Mouse (Mus musculus): Measurements from ENCODE around the gene Slc7a8. TPM values are rescaled to one million over a fixed set of nuclear protein-coding genes. Genes with fewer than 3 reads are reported as not detected.

The Slc7a8 gene
- total RNA-seq (2021): 1 to 10 TPM; 6.5 to 8.8 TPM
- long read RNA-seq, experiment 1, full-length matches to known transcripts: 3 of 8 reads
- long read RNA-seq, experiment 1, partial matches to known transcripts: 3 of 8 reads
- long read RNA-seq, experiment 1, other reads (novel, unspliced or antisense): 2 of 8 reads
- long read RNA-seq, experiment 2, full-length matches to known transcripts: 8 of 11 reads
- long read RNA-seq, experiment 2, partial matches to known transcripts: 1 of 11 reads
- long read RNA-seq, experiment 2, other reads (novel, unspliced or antisense): 2 of 11 reads

DNA sequence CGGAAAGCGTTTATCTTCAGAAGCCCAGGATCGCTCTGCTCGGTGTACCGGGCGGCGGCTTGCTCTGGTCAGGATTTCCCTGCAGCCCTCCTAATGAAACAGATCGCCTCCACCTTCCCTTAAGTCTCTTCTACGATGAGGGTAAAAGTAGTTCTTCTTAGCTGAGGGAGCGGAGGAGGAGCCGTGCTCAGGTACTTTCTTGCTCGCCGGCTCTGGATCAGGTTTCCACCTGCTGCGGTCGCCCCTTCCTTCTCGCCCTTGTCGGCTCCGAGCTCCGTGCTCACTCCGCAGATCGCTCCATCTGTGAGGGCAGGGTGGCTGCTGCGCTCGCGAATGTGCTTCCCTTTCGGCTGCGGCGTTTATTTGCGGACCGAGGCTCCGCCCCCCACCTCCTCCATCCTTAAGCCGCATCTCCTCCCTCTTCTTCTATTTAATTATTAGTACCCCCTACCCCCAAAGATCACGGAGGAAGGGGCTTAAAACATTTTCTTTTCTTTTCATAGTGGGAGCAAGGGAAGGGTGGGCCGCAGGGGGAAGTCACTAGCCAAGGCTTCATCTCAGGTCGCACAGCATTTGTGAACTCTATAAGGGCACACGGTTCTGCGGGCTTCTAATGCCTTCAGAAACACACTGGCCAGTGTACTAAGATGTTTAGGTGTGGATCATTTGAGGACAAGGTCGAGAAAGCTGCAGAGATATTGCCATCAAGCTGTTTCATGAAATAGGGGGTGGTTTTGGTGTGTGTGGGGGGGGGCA lies at the start of gene Slc7a8:
Gene Slc7a8 (minus strand): TSS at position 337 of the 756 bp plus-strand sequence.
- DNase-seq (ENCODE audit: low spot score in 2 of 2): peak; percentile 22 to 36

DNA sequence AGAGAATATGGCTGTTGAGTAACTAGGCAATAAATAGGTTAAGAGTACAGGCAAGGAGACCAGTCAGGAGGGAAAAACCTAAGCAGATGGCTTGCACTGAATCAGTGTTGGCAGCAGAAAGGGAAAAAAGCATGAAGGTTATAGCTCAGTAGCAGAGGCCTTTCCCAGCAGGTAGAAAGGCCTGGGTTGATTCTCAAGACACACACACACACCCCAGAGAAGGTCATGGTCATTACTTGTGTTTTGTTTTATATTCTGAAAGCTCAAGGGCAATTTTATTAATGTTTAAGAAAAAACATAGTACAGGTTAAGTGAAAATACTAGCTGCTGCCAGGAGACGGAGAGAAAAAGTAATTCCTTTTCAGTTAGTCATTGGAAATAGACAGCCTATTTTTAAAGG lies 42.0 kb upstream of the Slc7a8 start:
- DNase-seq (ENCODE audit: low spot score in 2 of 2): no peak

DNA sequence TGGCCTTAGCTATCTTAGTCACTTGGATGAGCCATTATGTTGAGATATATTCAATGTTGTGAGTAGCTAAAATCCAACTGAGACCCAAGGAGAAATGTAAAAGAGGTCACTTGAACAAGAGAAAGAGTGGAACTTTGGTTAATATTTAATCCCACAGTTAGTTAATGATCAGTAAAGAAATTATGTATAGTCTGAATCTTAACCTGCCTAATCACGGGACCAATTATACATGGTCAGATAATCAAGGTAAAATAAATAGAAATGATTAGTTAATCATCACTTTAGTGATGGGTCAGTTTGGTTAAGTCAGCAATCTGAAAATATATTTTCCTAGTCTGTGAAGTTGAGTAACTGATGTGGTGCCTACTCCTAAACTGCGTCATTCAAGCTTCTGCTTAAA lies 40.6 kb upstream of the Slc7a8 start:
- no peak for DNase-seq (ENCODE audit: low spot score in 2 of 2)

DNA sequence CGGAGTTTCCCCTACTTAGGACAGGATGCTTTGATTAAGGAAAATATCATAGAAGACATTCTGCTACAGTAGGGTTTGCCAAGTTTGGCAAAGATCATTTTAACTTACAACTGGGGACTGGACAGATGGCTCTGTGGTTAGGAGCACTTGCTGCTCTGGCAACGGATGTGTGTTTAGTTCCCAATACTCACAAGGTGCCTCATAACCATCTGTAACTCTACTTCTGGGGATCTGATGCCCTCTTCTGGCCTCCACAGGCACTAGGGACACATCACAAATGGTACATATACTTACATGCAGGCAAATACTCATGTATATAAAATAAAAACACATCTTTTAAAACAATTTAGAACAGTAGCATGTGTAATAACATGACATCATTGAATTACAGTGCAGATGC lies 36.0 kb upstream of the Slc7a8 start:
- no peak for DNase-seq (ENCODE audit: low spot score in 2 of 2)

DNA sequence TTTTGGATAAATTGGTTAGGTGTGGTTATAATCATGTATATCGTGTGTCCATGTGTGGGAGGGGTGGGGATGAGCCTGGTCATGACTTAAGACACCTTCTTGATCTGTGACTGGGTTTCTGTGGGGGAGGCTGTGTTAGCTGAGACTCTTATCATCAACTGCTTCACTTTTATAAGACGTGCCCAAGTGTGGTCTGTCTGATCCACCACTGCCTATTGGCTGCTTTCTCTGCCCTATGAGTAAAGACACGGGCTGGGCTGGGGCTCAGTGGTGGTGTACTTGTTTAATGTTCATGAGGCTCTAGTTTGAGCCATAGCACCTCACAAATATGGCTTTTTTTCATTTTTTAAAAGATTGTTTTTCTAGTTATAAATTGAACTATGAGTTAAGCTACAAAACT lies 34.0 kb upstream of the Slc7a8 start:
- no peak for DNase-seq (ENCODE audit: low spot score in 2 of 2)

DNA sequence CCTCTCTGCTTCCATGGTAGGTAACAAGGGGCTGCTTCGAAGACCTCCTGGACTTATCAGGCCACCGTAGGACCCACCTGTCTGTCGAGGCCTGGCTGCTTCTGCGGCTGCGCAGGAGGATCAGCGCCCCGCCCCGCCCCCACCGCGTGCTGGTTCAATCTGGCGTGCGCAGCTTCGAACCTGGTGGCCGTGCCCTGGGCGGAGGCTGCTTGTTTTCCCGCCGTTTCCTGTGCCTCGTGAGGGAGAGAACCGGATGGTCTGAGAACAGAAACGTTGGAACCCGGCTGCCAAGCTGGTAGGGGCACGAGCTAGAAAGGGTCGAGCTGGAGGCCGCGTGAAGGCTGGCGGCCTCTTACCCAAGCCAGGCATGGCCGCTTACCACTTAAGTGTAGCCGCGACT lies 32.2 kb upstream of the Slc7a8 start, which contains the start of gene Rnf212b:
Gene Rnf212b (plus strand): TSS at position 151 of the 400 bp plus-strand sequence.
- no peak for DNase-seq (ENCODE audit: low spot score in 2 of 2)

DNA sequence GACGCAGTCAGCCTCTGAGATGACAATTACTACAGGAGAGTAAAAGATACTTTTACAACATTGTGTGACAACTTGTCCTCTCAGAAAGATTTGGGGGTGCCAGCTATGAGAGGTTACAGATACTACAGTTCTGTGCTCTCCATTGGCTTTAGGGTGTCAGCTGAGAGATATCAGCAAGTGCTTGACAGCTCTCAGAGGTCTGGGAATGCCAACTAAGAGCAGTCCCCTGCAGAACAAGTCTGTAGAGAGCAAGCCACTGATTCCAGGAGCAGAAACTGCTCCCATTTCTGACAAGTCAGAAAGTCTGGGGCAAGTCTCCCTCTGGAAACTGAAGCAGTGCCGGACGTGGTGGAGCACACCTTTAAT lies 27.9 kb upstream of the Slc7a8 start:
- no peak for DNase-seq (ENCODE audit: low spot score in 2 of 2)

DNA sequence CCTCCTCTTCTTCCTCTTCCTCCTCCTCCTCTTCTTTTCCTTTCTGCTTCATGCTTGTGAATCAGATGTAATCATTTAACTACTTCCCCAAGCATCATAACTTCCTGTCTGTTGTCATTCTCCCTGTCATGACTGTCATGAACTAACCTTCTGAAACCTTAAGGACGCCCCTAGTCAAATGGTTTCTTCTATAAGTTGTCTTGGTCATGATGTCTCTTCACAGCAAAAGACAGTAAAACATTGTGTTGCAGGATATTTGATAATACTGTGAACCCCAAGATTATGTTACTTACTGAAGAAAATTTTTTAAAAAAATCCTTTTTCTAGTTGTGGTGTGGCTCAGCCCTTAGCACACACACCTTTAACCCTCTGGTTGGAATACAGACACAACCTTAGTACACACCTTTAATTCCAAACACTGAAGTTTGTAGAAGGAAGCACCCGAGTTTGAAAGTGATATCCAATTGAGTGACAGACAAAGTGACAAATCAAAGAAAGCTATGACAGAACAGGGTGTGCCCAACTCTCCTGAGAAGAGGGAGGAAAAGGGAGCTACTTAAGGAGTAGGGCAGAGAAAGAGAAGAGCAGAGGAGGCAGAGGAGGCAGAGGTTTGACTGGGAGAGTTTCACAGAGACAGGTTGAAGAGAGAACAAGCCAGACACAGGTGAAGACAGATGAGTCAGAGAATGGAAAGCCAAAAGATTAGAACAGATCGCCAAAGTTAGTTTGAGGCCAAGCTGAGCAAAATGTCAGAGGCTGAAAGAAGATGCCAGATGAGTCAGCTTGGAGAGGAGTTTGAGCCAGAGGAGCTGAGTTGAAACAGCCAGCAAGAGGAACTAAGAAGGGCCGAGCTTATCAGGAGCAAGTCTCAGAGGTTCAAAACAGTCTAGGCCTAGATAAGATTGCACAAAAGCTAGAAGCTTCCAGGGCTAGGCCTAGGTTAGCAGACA lies 27.2 kb upstream of the Slc7a8 start:
- no peak for DNase-seq (ENCODE audit: low spot score in 2 of 2)

DNA sequence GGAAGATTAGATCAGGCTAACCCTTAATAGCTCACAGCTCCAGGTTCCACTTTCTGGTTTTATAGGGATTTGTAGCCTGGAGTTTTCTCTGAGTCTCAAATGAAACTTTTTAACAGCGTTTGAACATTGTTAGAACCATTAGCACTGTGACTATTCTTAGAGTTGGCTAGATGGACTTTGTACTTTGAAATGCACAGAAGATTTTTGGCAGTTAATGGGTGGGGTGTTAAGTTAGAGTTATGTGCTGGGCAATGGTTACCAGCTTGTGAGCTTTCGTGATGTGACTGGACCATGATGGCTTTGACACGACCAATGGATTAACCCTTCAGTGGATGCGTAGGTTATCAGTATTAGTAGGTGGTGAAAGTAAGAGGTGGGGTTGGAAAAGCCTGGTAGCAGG lies 24.4 kb upstream of the Slc7a8 start:
- DNase-seq (ENCODE audit: low spot score in 2 of 2): no peak

DNA sequence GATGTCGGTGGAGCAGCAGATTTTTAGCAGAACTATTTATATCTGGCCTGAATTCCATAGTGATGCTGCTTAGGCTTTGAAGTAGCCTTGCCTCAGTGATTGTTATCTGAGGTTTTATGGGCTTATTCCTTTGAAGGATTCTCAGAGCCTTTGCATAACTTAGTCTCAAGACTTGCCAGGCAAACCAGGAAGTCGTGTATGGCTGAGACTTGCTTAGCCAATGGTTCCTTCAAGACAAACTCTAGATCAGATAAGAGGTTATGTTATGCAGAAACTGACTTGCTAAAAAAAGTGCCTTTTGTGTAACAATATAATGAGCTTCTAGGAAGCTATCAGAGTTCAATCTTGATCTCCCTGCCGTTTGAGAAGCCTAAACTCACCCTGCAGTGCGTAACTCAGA lies 20.7 kb upstream of the Slc7a8 start:
- no peak for DNase-seq (ENCODE audit: low spot score in 2 of 2)

DNA sequence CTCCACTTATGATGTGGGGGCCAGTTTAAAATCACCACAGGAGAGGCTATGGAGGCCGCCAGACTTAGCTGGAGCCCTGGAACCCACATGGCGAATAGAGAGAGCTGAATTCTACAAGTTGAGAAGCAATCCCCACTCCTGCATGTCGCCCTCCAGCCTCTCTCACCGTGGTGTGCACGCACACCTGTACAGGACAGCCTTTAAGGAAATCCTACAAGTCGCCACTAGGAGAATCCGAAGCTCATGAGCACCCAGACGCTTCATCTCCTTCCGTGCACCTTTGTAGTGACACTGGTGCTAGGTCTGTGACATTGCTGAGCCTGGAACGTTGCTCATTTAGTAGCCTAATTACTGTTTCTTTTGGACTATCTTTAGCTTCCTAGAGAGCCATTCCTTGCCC lies 17.9 kb upstream of the Slc7a8 start:
- DNase-seq (ENCODE audit: low spot score in 2 of 2): no peak

DNA sequence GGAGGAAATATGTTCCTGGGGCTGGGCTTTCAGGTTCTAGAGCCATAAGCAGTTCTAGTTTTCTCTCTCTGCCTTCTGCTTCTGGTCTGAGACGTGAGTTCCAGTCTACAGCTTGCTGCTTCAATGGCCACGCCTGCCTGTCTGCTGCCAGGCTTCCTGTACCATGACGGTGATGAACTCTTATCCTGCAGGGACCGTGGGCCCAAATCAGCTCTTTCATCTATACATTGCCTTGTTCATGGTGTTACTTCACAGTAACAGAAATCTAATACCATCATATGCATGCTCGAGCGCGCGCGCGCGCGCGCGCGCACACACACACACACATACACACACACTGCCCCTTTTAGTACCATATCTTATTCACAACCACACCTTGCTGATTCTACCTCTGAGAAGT lies 15.0 kb upstream of the Slc7a8 start:
- no peak for DNase-seq (ENCODE audit: low spot score in 2 of 2)

DNA sequence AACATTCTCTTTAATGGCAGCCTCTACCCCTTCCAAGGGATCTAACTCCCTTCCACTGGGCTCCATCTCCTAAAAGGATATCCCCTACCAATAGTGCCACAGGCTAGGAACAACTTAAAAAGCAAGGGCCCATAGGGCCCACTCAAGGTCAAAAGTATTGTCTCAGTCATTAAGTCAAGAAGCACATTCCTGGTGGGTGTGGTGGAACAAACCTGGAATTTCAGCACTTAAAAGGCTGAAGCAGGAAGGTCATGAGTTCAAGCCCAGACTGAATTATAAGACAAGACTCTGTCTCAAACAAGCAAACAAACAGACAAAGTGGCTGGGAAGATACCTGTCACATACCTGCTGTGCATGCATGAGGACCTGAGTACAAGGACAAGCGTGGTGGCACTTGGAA lies 14.2 kb upstream of the Slc7a8 start:
- no peak for DNase-seq (ENCODE audit: low spot score in 2 of 2)

DNA sequence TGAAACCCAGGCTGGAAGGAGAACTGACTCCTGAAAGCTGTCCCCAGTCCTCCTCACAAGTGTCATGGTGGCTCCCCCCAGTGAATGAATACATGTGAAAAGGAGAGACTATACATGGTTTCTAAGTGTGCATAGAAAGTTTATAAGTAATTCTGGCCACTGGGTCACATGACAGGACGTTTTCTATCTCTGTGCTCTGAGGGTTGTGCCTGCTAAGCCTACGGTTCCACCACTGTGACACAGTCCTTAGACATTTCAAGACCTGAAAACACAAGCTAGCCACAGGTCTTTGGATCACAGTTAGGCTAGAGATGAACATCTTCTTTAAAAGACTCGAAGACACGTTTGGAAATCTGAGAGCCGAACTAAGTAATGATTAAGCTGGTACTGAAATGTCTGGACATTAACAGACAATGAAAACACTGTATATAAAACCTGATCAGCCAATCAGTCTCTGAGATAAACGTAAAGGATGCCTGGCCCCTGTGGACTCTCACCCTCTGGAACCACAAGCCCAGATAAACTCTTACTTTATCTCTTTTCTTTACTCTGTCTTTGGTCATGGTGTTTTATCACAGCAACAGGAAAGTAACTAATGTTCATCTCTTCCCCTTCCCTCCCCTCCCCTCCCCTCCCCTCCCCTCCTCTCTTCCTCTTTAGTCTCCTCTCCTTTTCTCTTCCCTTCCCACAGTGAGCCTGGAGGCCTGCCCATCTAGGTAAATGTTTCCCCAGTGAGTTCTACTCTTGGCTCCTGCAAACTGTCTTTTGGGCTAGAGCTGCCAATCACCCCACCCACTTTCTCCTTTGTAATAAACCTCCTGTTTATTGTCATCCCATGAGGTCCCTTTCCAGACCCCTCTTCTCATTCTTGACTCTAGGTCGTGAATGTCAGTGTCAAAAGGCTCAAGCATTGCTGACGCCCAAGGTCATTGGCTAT lies 12.4 kb upstream of the Slc7a8 start:
- no peak for DNase-seq (ENCODE audit: low spot score in 2 of 2)

DNA sequence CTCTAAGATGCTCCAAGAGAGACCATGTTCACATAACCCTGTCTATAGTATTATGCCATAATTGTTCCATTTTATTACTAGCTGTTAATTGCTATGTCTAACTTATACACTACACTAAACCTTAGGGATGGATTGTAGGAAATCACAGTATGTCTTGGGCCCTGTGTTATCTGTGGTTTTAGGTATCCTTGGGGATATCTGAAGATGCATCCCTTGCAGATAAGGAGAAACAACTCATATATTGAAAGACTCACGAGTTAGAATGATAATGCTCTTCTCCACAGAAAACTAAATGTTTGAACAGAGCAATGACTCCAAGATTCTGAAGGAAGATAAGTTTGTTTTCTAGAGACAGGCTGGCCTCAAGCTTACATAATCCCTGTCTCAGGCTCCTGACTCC lies 11.6 kb upstream of the Slc7a8 start:
- DNase-seq (ENCODE audit: low spot score in 2 of 2): no peak

DNA sequence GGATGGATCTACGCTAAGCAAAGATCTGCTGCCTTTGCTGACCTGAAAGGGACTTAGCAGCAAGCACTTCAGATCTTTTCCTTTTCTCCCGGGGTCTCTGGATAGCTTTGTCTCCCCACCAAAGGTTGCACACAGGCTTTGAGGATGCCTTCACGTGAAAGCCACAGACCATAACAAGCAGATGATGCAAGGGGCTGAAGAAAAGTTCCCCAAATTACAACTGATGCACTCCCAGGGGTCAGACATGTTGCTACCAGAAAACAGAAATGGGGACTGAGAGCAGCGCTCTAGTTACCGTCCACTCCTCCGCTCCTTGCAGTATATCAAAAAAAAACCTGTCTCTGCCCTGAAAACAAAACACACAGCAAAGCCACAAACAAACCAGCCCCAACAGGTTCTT lies 10.4 kb upstream of the Slc7a8 start:
- DNase-seq (ENCODE audit: low spot score in 2 of 2): no peak

DNA sequence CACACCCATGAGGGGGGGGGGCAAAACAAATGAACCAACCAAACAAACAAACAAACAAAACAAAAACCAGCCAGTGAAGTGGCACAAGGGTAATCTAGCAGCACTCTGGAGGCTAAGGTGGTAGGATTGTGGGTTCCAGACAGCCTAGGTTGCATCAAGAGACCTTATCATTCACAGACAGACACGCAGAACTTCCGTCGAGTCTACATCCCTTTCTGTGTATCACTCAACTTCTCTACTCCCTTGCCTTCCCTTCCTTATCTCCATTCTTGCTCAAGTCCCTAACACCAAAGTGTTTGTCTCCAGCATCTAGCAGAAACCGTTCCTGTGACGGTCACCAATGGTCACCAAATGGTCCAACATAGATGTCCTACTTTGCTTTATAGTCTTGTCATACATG lies 6.5 kb upstream of the Slc7a8 start:
- no peak for DNase-seq (ENCODE audit: low spot score in 2 of 2)

DNA sequence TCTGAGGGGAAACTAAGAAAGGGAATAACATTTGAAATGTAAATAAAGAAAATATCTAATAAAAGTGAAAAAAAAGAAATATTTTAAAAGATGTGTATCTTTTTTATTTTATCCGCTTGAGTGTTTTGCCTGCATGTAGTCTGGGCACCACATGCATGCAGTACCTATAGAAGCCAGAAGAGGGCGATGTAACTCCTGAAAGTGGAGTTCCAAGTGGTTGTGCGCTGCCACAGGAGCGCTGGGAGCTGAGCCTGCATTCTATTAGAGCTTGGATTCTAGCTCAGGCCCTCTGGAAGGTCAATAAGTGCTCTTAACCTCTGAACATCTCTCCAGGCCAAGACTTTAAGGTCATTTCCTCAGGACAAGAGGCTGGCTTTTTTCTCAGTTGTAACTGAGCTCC lies 5.5 kb upstream of the Slc7a8 start:
- no peak for DNase-seq (ENCODE audit: low spot score in 2 of 2)

DNA sequence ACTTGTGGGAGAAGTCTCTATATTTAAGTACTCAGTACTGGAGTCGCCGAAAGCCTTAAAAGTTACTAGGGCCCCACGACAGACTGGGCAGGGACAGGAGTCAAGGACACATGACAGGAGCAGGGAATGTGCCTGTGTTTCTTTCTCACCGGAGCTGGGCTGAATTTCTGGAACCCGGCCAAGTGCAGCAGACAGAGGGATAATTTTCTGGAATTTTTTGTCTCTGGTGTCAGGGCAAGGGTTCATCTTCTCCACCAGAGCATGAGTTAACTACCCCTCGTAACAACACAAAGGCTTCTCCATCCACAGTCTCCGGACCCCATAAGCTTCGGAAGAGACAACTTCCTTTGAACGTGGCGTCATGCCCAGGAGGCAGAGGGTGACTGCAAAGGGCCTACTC lies 4.7 kb upstream of the Slc7a8 start:
- DNase-seq (ENCODE audit: low spot score in 2 of 2): peak in 1 of 2 experiments; percentile 24

DNA sequence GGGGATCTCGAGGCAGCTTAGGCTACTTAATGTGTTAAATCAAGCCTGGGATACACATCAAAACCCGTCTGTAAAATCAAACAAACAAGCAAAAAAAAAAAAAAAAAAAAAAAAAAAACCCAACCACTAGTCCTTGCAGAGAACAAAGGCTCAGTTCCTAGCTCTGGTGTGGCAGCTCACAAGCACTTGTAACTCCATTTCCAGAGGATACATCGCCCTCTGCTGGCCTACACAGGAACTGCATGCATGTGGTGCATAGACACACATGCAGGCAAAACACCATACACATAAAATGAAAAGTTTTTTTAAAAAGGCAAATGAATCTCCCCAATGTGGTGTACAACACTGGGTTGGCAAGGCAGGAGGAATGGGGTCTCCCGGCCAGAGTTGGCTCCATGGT lies 4.2 kb upstream of the Slc7a8 start:
- peak; percentile 26 to 61 for DNase-seq (ENCODE audit: low spot score in 2 of 2)

DNA sequence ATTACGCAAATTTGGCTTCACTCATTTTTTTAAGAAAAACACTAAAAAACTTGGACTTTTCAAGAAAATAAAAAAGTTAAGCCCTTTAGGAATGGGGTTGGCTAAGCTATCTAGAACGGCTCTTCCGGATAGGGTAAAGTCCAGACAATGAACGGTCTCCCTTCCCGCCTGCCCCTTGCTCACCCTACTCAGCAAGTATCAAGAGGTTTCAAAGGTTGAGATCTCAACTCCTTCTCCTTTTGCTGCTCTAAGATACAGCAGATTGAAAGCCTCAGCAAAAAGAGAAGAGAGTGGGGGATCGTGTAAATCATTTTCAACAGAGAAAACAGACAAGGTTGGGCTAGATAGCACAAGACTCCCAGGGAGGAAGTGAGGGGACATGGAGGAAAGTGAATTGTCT lies 1.2 kb upstream of the Slc7a8 start:
- no peak for DNase-seq (ENCODE audit: low spot score in 2 of 2)
